ENCODE assay signal across 8 mouse cellular contexts in the genomic region with DNA sequence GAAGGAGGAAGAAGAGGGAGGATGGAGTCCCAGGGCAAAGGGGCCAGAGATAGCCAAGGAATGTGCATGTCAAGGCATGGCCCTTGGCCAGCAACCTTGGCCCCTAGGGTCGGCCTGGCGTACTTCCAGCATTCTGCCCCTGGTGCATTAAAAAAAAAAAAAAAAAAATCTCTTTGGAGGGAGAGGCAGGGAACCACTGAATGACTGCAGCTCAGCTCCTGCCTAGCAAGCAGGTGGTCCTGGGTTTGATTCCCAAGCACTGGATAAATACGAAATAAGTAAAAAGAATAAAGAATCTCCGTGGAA. TPM values are rescaled to one million over a fixed set of nuclear protein-coding genes. Genes with fewer than 3 reads are reported as not detected.
A peak's percentile ranks its signal among the peaks of the same experiment; 100 is the strongest.
DNase-seq lines count a peak whose midpoint lies in the region; ATAC-seq and TF ChIP-seq lines count a peak whose summit lies in the region.

No protein-coding gene starts in this region.

- in situ Hi-C loops in CH12.LX (cut with MboI; ENCODE audit: low pct_ligation_motif_present, low pct_unique_long_range_greater_than_20kb, low sequenced_read_pairs): no loop called here

- H3K4me1 ChIP-seq in hindbrain, embryonic 10.5 days (replicated peaks): peaks cover 35% of the 10 kb centered on the region
- peaks cover 20% of the 10 kb centered on the region for H3K4me1 ChIP-seq in hindbrain, embryonic 16.5 days (ENCODE audit: control insufficient read depth, insufficient read depth, low read depth, low read length)
- peaks cover 0 to 23% of the 10 kb centered on the region in 2 experiments; a peak in 2 of 4 replicates for H3K4me1 ChIP-seq in CH12.LX (ENCODE audit: control insufficient read depth in 1 of 2, insufficient read depth in 2 of 2)

- intact Hi-C loops in left cerebral cortex, adult 2 months (cut with DNase I): loop anchor here (5.0 to 10.0 kb wide), 4 partner anchors 146 to 594 kb away; a partner anchor contains a TSS

- no peak for TF ChIP-seq POLR2A in CH12.LX (IDR thresholded peaks at IDR 0.05; ENCODE audit: low read depth, low read length)

- H3K9me3 ChIP-seq in hindbrain, embryonic 10.5 days: no peaks in the 10 kb centered on the region
- H3K9me3 ChIP-seq in hindbrain, embryonic 16.5 days (ENCODE audit: control insufficient read depth, low read length): no peaks in the 10 kb centered on the region
- H3K9me3 ChIP-seq in CH12.LX (replicated peaks; ENCODE audit: low read length): no peaks in the 10 kb centered on the region

- no peak for TF ChIP-seq EP300 in CH12.LX (IDR thresholded peaks at IDR 0.05; ENCODE audit: low read length)

- DNase-seq in hindbrain, embryonic 10.5 days (ENCODE audit: low spot score): no peak
- DNase-seq in CH12.LX (ENCODE audit: extremely low read depth): no peak
- peak; percentile 29 for DNase-seq in adrenal gland, postnatal 10 days
- DNase-seq in kidney, postnatal 25 days: peak; percentile 28 to 43
- no peak for DNase-seq in layer of hippocampus, adult 8-10 months (ENCODE audit: low spot score in 2 of 2)
- DNase-seq in gastrocnemius, postnatal 25 days: no peak
- DNase-seq in left cerebral cortex, adult 2 months (ENCODE audit: extremely low spot score in 1 of 2, low spot score in 2 of 2): no peak

- 0 out of 2 replicates have a peak, but pooled peaks cover 3% of the 10 kb centered on the region for H3K36me3 ChIP-seq in hindbrain, embryonic 10.5 days
- no peaks in the 10 kb centered on the region for H3K36me3 ChIP-seq in hindbrain, embryonic 16.5 days (ENCODE audit: control insufficient read depth, insufficient read depth, low read length)
- H3K36me3 ChIP-seq in CH12.LX (replicated peaks in 1 of 2; ENCODE audit: control insufficient read depth in 1 of 2, insufficient read depth in 1 of 2, low read length in 1 of 2): peaks cover 0 to 6% of the 10 kb centered on the region in 2 experiments

- dilution Hi-C loops in CH12.LX (cut with MboI; ENCODE audit: extremely low pct_ligation_motif_present, extremely low pct_unique_long_range_greater_than_20kb, low sequenced_read_pairs): no loop called here

- TF ChIP-seq RAD21 in CH12.LX (IDR thresholded peaks at IDR 0.05; ENCODE audit: low read depth, low read length): no peak

- no peak for ATAC-seq in hindbrain, embryonic 16.5 days

- no peak for TF ChIP-seq CTCF in CH12.LX (conservative IDR thresholded peaks at IDR 0.05 in 1 of 2, IDR thresholded peaks at IDR 0.05 in 1 of 2; ENCODE audit: low read depth in 2 of 2, low read length in 2 of 2)
- no peak for TF ChIP-seq CTCF in left cerebral cortex, adult 2 months (IDR thresholded peaks at IDR 0.05)

- no peak overlapping the region for H3K4me2 ChIP-seq in hindbrain, embryonic 16.5 days (ENCODE audit: low read length)
- no peak overlapping the region for H3K4me2 ChIP-seq in CH12.LX (ENCODE audit: insufficient read depth, low read depth, poor library complexity, severe bottlenecking)

- WGBS in hindbrain, embryonic 10.5 days: 55% methylated on average over 4 of the region's 4 CpGs
- 50% methylated on average over 4 of the region's 4 CpGs for WGBS in hindbrain, embryonic 16.5 days

- no peak overlapping the region for H3K9ac ChIP-seq in hindbrain, embryonic 16.5 days (ENCODE audit: low read depth, low read length)
- no peak overlapping the region for H3K9ac ChIP-seq in CH12.LX (ENCODE audit: insufficient read depth, low read depth)

- no peak overlapping the region for H3K27ac ChIP-seq in hindbrain, embryonic 10.5 days
- H3K27ac ChIP-seq in hindbrain, embryonic 16.5 days (ENCODE audit: low read depth, low read length): no peak overlapping the region
- H3K27ac ChIP-seq in CH12.LX (ENCODE audit: insufficient read depth, low read depth): no peak overlapping the region
- no peak overlapping the region for H3K27ac ChIP-seq in left cerebral cortex, adult 2 months

- H3K79me2 ChIP-seq in CH12.LX (replicated peaks; ENCODE audit: control insufficient read depth, extremely low read depth, insufficient read depth, poor library complexity, severe bottlenecking): peaks cover 16% of the 10 kb centered on the region

- peak overlapping the region; percentile 78; the same call in 1 of the 2 replicates for H3K4me3 ChIP-seq in hindbrain, embryonic 10.5 days
- H3K4me3 ChIP-seq in hindbrain, embryonic 16.5 days (ENCODE audit: low read length): no peak overlapping the region
- no peak overlapping the region for H3K4me3 ChIP-seq in CH12.LX (replicated peaks in 1 of 3; ENCODE audit: low read depth in 2 of 3, low read length in 2 of 3, poor library complexity in 1 of 3)
- H3K4me3 ChIP-seq in left cerebral cortex, adult 2 months: no peak overlapping the region

- peaks cover 49% of the 10 kb centered on the region for H3K27me3 ChIP-seq in hindbrain, embryonic 10.5 days (ENCODE audit: insufficient read depth, poor library complexity, severe bottlenecking)
- peaks cover 7% of the 10 kb centered on the region for H3K27me3 ChIP-seq in hindbrain, embryonic 16.5 days (replicated peaks; ENCODE audit: control insufficient read depth, insufficient read depth, low read length)
- peaks cover 22% of the 10 kb centered on the region for H3K27me3 ChIP-seq in CH12.LX (replicated peaks)

TF ChIP-seq in CH12.LX, 34 proteins besides CTCF, POLR2A, EP300 and RAD21:
- TF ChIP-seq ZKSCAN1 (IDR thresholded peaks at IDR 0.05; ENCODE audit: borderline replicate concordance, low read depth, low read length) (no peak), ZNF384 (IDR thresholded peaks at IDR 0.05; ENCODE audit: low read depth, low read length) (0 out of 2 replicates have a peak, but pooled peaks have one; percentile 11)
TF ChIP-seq in CH12.LX: peak in this region for 1.

RNA-seq across cellular contexts. Expression of a gene that starts 1.4 kb away (rescaled TPM):
- polyA plus RNA-seq in hindbrain, embryonic 10.5 days (2016; fragmentation: Nextera tagmentation; extraction: Ambion mirVana): 9.2 and 10.4 TPM in 2 replicates
- polyA plus RNA-seq in hindbrain, embryonic 16.5 days (2015; fragmentation: Nextera tagmentation; extraction: Ambion mirVana): 14.2 and 17.3 TPM in 2 replicates
- 9.1 and 9.2 TPM in 2 replicates for total RNA-seq in CH12.LX (2012; rRNA removed)
- total RNA-seq in CH12.LX (2014; rRNA removed): 21.8 and 23.6 TPM in 2 replicates
- polyA plus RNA-seq in CH12.LX (2012; ENCODE audit: insufficient read length, low read depth): 27.1 and 27.4 TPM in 2 replicates
- total RNA-seq in adrenal gland, postnatal 10 days (2021): 10 to 100 TPM; 21.4 to 30.1 TPM
- total RNA-seq in layer of hippocampus, adult 8-10 months (2022): 10 to 100 TPM; 45.7 to 51.8 (median 48.0) TPM
- 1 to 10 TPM; 3.9 to 5.1 TPM for total RNA-seq in gastrocnemius, postnatal 25 days (2021)
- 10 to 100 TPM; 46.2 to 56.4 TPM for total RNA-seq in left cerebral cortex, adult 2 months (2021)

Comparison
In these comparisons a context has a peak if more than half of its experiments do, and no peak if none do; other contexts are left out.
1. DNase-seq: peak in adrenal gland, postnatal 10 days (single experiment) and kidney, postnatal 25 days (2 of 2); none in hindbrain, embryonic 10.5 days (single experiment), CH12.LX (single experiment), layer of hippocampus, adult 8-10 months (0 of 2), gastrocnemius, postnatal 25 days (single experiment) and left cerebral cortex, adult 2 months (0 of 2).